Mouse (Mus musculus) intestine, postnatal 0 days (tissue): ENCODE data around the gene Vpreb2. TPM values are rescaled to one million over a fixed set of nuclear protein-coding genes. Genes with fewer than 3 reads are reported as not detected.

ENCODE experiments used
- ATAC-seq: fragments of 200-750 bp; cut with Nextera tagmentation; 2 replicates; pipeline ENCODE4 v1.8.0; 2017; ENCODE audit warnings: mild to moderate bottlenecking, moderate TSS enrichment, moderate library complexity
- H3K27ac ChIP-seq: fragments of 300-500 bp; sonication (generic); 2 replicates; pipeline ENCODE4 v1.5.1; 2014; ENCODE audit warnings: mild to moderate bottlenecking, low read depth, low read length, moderate library complexity
- H3K27me3 ChIP-seq: fragments of 300-500 bp; sonication (generic); replicated peaks from 2 replicates; pipeline ENCODE4 v1.6.1; 2014; ENCODE audit warnings: low read length, mixed read lengths; ENCODE audit not compliant: control insufficient read depth, insufficient read depth
- H3K36me3 ChIP-seq: fragments of 300-500 bp; sonication (generic); 2 replicates; pipeline ENCODE4 v1.6.1; 2014; ENCODE audit warnings: mild to moderate bottlenecking, moderate library complexity; ENCODE audit not compliant: control insufficient read depth, insufficient read depth
- H3K4me1 ChIP-seq: fragments of 300-500 bp; sonication (generic); replicated peaks from 2 replicates; pipeline ENCODE4 v1.6.1; 2014; ENCODE audit warnings: antibody characterized with exemption, low read length, mixed read lengths; ENCODE audit not compliant: control insufficient read depth, insufficient read depth
- H3K4me2 ChIP-seq: fragments of 300-500 bp; sonication (generic); replicated peaks from 2 replicates; pipeline ENCODE4 v1.6.1; 2014; ENCODE audit warnings: low read depth, mild to moderate bottlenecking, moderate library complexity
- H3K4me3 ChIP-seq: fragments of 300-500 bp; sonication (generic); 2 replicates; pipeline ENCODE4 v1.5.1; 2014; ENCODE audit warnings: low read depth, low read length
- H3K9ac ChIP-seq: fragments of 300-500 bp; sonication (generic); 2 replicates; pipeline ENCODE4 v1.6.1; 2014; ENCODE audit warnings: mild to moderate bottlenecking, low read depth, low read length
- H3K9me3 ChIP-seq: fragments of 300-500 bp; sonication (generic); 2 replicates; pipeline ENCODE4 v1.6.1; 2016; ENCODE audit warnings: mixed run types; ENCODE audit not compliant: control insufficient read depth
- CTCF ChIP-seq: sonication (generic); IDR thresholded peaks from 2 replicates; pipeline ENCODE4 v1.5.1; 2016; ENCODE audit warnings: low read depth, mild to moderate bottlenecking, control low read depth, antibody characterized with exemption, moderate library complexity
- WGBS: fragments of 180-500 bp; shearing (Covaris S2); extraction: QIAGEN DNeasy Blood & Tissue Kit; methylation state at CpG from one replicate; pipeline ENCODE4 v1.1.7; 2014; 5-methylcytosine and 5-hydroxymethylcytosine counted together
- polyA plus RNA-seq: library from polyadenylated mRNA; unstranded; fragments of >200 nt; fragmentation: Nextera tagmentation; extraction: Ambion mirVana; gene quantifications from 2 replicates; pipeline ENCODE4 v1.2.1, GENCODE M21; 2015

The Vpreb2 gene
- polyA plus RNA-seq, result not detected in 2 replicates

DNA sequence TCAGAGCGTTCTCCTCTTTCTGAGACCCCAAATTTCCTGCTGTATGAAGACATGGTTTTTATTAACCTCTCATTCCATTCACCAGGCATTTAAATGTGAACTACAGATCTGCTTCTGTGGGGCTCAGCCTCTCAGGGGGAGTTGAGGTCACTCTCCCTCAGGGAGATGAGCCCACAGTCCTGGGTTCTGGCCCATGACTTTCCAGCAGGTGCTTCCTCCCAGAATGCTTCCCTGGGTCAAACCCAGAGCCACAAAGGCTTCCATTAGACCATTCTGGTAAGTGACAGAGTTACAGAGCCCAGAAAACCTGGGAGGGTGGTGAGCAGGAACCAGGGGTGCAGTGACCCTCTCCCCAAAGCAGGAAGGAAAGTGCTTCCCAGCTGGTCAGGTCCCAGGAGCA is at the start of gene Vpreb2:
Gene Vpreb2, plus strand, starts transcription at position 301 of the 400 bp plus-strand sequence.
- 77% methylated on average over 1 of the region's 1 CpGs for WGBS
- Histone ChIP-seq H3K36me3 (no peaks in the 10 kb centered on the region), H3K4me1 (no peaks in the 10 kb centered on the region), H3K9ac (no peak within 1 kb of the TSS), H3K9me3 (no peaks in the 10 kb centered on the region), H3K4me2 (no peak within 1 kb of the TSS), H3K27me3 (no peaks in the 10 kb centered on the region), H3K4me3 (no peak within 1 kb of the TSS), H3K27ac (no peak within 1 kb of the TSS)
- ATAC-seq, result no peak
- no peak for TF ChIP-seq CTCF

DNA sequence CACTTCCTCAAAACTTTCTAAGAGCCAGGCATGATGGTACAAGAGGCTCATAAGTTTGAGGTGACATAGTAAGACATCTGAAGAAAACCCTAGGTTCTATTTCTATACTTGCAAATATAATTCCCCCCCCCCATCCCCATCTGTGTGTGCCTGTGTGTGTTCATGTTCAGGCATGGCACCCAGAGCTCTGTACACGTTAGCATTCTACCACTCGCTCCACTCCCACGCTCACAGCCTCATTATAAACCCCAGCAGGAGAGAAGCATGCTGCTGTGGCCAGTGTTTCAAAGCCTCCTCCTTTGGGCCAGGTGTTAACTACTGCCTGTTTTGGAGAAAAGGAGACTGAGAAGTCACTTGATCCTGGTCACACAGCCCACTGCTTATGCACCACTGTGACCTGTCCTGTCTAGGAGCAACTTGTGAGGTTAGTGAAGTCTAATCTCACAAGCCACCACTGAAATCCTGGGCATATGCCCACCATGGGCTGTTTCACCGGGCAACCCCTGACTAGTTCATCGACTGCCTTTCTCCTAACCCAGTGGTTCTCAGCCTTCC is 48.2 kb upstream of the Vpreb2 start:
- Histone ChIP-seq H3K27ac (no peak overlapping the region), H3K9ac (no peak overlapping the region), H3K4me3 (no peak overlapping the region), H3K4me1 (no peaks in the 10 kb centered on the region), H3K4me2 (no peak overlapping the region), H3K9me3 (no peaks in the 10 kb centered on the region), H3K36me3 (no peaks in the 10 kb centered on the region), H3K27me3 (peaks cover 8% of the 10 kb centered on the region; the same call in 1 of the 2 replicates)
- TF ChIP-seq CTCF, result no peak
- 84% methylated on average over 5 of the region's 5 CpGs for WGBS
- no peak for ATAC-seq

DNA sequence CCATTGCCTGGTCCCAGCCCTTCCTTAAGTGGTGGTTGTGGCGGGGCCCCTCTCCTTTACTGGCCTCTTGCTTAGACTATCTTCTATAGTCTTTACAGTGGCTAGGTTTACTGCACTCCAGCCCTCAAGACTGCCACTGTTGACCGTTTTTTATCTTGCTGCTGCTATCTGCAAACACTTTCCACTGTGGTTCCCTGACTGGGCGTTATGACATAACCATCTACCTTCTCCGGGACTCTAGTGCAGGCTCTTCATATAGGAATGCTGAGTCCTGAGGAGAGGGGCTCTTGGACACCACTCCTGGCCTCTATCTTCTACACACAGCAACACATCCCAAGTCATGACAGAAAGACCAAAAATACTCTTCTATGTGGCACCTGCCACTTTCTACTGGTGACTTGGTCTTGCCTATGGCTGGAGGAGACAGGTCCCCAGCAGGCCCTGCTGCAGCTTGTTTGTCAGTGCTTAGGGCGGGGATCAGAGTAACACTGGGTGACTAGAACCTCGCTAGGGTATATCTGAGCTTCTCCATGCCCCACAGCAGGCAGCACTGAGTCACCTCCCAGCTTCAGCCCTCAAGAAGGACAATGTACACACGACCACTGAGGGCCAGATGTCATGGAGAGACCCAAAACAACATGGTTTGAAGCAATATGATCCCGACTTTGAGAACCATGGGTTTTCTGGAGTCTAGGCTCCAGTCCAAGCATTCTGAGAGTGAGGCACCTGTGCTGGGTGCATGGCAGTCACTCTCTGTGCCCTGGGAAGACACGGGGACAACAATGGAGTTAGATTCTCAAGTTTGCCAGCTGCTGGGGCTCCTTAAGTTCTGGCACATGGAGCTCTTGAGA is 46.4 kb upstream of the Vpreb2 start:
- Histone ChIP-seq H3K36me3 (no peaks in the 10 kb centered on the region), H3K27me3 (peaks cover 15% of the 10 kb centered on the region; the same call in 1 of the 2 replicates), H3K27ac (no peak overlapping the region), H3K9me3 (no peaks in the 10 kb centered on the region), H3K9ac (no peak overlapping the region), H3K4me3 (no peak overlapping the region), H3K4me2 (no peak overlapping the region), H3K4me1 (no peaks in the 10 kb centered on the region)
- 53% methylated on average over 9 of the region's 9 CpGs for WGBS
- TF ChIP-seq CTCF, result no peak
- ATAC-seq, result no peak

- no peak overlapping the region for H3K4me3 ChIP-seq
- H3K36me3 ChIP-seq, result no peaks in the 10 kb centered on the region
- no peak overlapping the region for H3K9ac ChIP-seq
- ATAC-seq, result no peak
- TF ChIP-seq CTCF, result no peak
- no peaks in the 10 kb centered on the region for H3K4me1 ChIP-seq
- H3K4me2 ChIP-seq, result no peak overlapping the region
- 67% methylated on average over 3 of the region's 3 CpGs for WGBS
- H3K27ac ChIP-seq, result no peak overlapping the region
- H3K27me3 ChIP-seq, result peaks cover 15% of the 10 kb centered on the region; the same call in 1 of the 2 replicates
- no peaks in the 10 kb centered on the region for H3K9me3 ChIP-seq
Observed at GRCm38 (mm10) chr16:17934445-17934910, 45.8 kb upstream of the Vpreb2 start.

- H3K9ac ChIP-seq, result no peak overlapping the region
- no peak for ATAC-seq
- no peaks in the 10 kb centered on the region for H3K4me1 ChIP-seq
- H3K27ac ChIP-seq, result no peak overlapping the region
- no peaks in the 10 kb centered on the region for H3K9me3 ChIP-seq
- WGBS, result 82% methylated on average over 10 of the region's 10 CpGs
- no peaks in the 10 kb centered on the region for H3K36me3 ChIP-seq
- no peak for TF ChIP-seq CTCF
- H3K4me2 ChIP-seq, result no peak overlapping the region
- peaks cover 13% of the 10 kb centered on the region; the same call in 1 of the 2 replicates for H3K27me3 ChIP-seq
- no peak overlapping the region for H3K4me3 ChIP-seq
Observed at GRCm38 (mm10) chr16:17936776-17937175, 43.5 kb upstream of the Vpreb2 start.

- H3K27ac ChIP-seq, result no peak overlapping the region
- ATAC-seq, result peak; percentile 42; the same call in 1 of the 2 replicates
- no peak overlapping the region for H3K9ac ChIP-seq
- no peaks in the 10 kb centered on the region for H3K9me3 ChIP-seq
- 54% methylated on average over 7 of the region's 7 CpGs for WGBS
- H3K4me3 ChIP-seq, result no peak overlapping the region
- H3K4me1 ChIP-seq, result no peaks in the 10 kb centered on the region
- peaks cover 13% of the 10 kb centered on the region; the same call in 1 of the 2 replicates for H3K27me3 ChIP-seq
- no peak for TF ChIP-seq CTCF
- no peaks in the 10 kb centered on the region for H3K36me3 ChIP-seq
- no peak overlapping the region for H3K4me2 ChIP-seq
Observed at GRCm38 (mm10) chr16:17938187-17938586, 42.0 kb upstream of the Vpreb2 start.
